Mouse (Mus musculus): ENCODE data around the gene Pou3f1. TPM values are rescaled to one million over a fixed set of nuclear protein-coding genes. Genes with fewer than 3 reads are reported as not detected.
A peak's percentile ranks its signal among the peaks of the same experiment; 100 is the strongest.

Gene Pou3f1
- polyA plus RNA-seq, 1 experiment from 2014 or later = 17.1 TPM

GRCm38 (mm10) chr4:124685453-124685852, 28.8 kb downstream of the Pou3f1 start:
- no peak for DNase-seq (ENCODE audit: low spot score)
- Histone ChIP-seq H3K27ac (ENCODE audit: low read depth, low read length) (no peak overlapping the region), H3K4me2 (ENCODE audit: low read depth) (no peak overlapping the region), H3K4me1 (ENCODE audit: control insufficient read depth, insufficient read depth, low read length) (no peaks in the 10 kb centered on the region), H3K27me3 (ENCODE audit: control insufficient read depth, insufficient read depth, low read length) (no peaks in the 10 kb centered on the region), H3K4me3 (ENCODE audit: low read depth, low read length) (no peak overlapping the region), H3K9ac (ENCODE audit: low read length) (no peak overlapping the region), H3K9me3 (ENCODE audit: control insufficient read depth, low read length) (no peaks in the 10 kb centered on the region), H3K36me3 (ENCODE audit: control insufficient read depth, insufficient read depth, low read length) (peaks cover 11% of the 10 kb centered on the region)
- no peak for ATAC-seq (ENCODE audit: insufficient read depth, low FRiP score, low TSS enrichment)
- WGBS = 92% methylated on average over 8 of the region's 8 CpGs

- 84% methylated on average over 8 of the region's 8 CpGs for whole genome bisulfite sequencing
- Histone ChIP-seq H3K9me3 (ENCODE audit: control insufficient read depth, low read length) (no peaks in the 10 kb centered on the region), H3K4me3 (ENCODE audit: low read depth, low read length) (no peak overlapping the region), H3K4me2 (ENCODE audit: low read depth) (no peak overlapping the region), H3K27ac (ENCODE audit: low read depth, low read length) (no peak overlapping the region), H3K27me3 (ENCODE audit: control insufficient read depth, insufficient read depth, low read length) (no peaks in the 10 kb centered on the region), H3K9ac (ENCODE audit: low read length) (no peak overlapping the region), H3K36me3 (ENCODE audit: control insufficient read depth, insufficient read depth, low read length) (peaks cover 8% of the 10 kb centered on the region), H3K4me1 (ENCODE audit: control insufficient read depth, insufficient read depth, low read length) (no peaks in the 10 kb centered on the region)
- ATAC-seq (ENCODE audit: insufficient read depth, low FRiP score, low TSS enrichment) = no peak
- no peak for DNase-seq (ENCODE audit: low spot score)
Observed at GRCm38 (mm10) chr4:124685897-124686402, 29.3 kb downstream of the Pou3f1 start.

- Histone ChIP-seq H3K9ac (ENCODE audit: low read length) (no peak overlapping the region), H3K4me1 (ENCODE audit: control insufficient read depth, insufficient read depth, low read length) (peaks cover 6% of the 10 kb centered on the region; the same call in 1 of the 2 replicates), H3K27me3 (ENCODE audit: control insufficient read depth, insufficient read depth, low read length) (0 out of 2 replicates have a peak, but pooled peaks cover 2% of the 10 kb centered on the region), H3K27ac (ENCODE audit: low read depth, low read length) (no peak overlapping the region), H3K4me3 (ENCODE audit: low read depth, low read length) (no peak overlapping the region), H3K4me2 (ENCODE audit: low read depth) (no peak overlapping the region), H3K9me3 (ENCODE audit: control insufficient read depth, low read length) (no peaks in the 10 kb centered on the region), H3K36me3 (ENCODE audit: control insufficient read depth, insufficient read depth, low read length) (no peaks in the 10 kb centered on the region)
- WGBS = 93% methylated on average over 8 of the region's 8 CpGs
- ATAC-seq (ENCODE audit: insufficient read depth, low FRiP score, low TSS enrichment) = no peak
- no peak for DNase-seq (ENCODE audit: low spot score)
Observed at GRCm38 (mm10) chr4:124691455-124691854, 34.8 kb downstream of the Pou3f1 start.

GRCm38 (mm10) chr4:124692416-124692861, 35.8 kb downstream of the Pou3f1 start:
- Histone ChIP-seq H3K27me3 (ENCODE audit: control insufficient read depth, insufficient read depth, low read length) (0 out of 2 replicates have a peak, but pooled peaks cover 2% of the 10 kb centered on the region), H3K36me3 (ENCODE audit: control insufficient read depth, insufficient read depth, low read length) (no peaks in the 10 kb centered on the region), H3K4me1 (ENCODE audit: control insufficient read depth, insufficient read depth, low read length) (peaks cover 6% of the 10 kb centered on the region; the same call in 1 of the 2 replicates), H3K4me3 (ENCODE audit: low read depth, low read length) (peak overlapping the region; percentile 85), H3K9me3 (ENCODE audit: control insufficient read depth, low read length) (no peaks in the 10 kb centered on the region), H3K4me2 (ENCODE audit: low read depth) (peak overlapping the region; percentile 64), H3K9ac (ENCODE audit: low read length) (peak overlapping the region; percentile 81), H3K27ac (ENCODE audit: low read depth, low read length) (no peak overlapping the region)
- no peak for DNase-seq (ENCODE audit: low spot score)
- 81% methylated on average over 3 of the region's 3 CpGs for WGBS
- ATAC-seq (ENCODE audit: insufficient read depth, low FRiP score, low TSS enrichment) = no peak

- peak within 1 kb of the TSS; percentile 85 for H3K4me3 ChIP-seq (ENCODE audit: low read depth, low read length)
- WGBS = under 1% methylated on average over 43 of the region's 43 CpGs
- peak; percentile 86 for DNase-seq (ENCODE audit: low spot score)
- no peak within 1 kb of the TSS for H3K27ac ChIP-seq (ENCODE audit: low read depth, low read length)
- H3K36me3 ChIP-seq (ENCODE audit: control insufficient read depth, insufficient read depth, low read length) = no peaks in the 10 kb centered on the region
- H3K9me3 ChIP-seq (ENCODE audit: control insufficient read depth, low read length) = no peaks in the 10 kb centered on the region
- peak within 1 kb of the TSS; percentile 81 for H3K9ac ChIP-seq (ENCODE audit: low read length)
- H3K4me2 ChIP-seq (ENCODE audit: low read depth) = peak within 1 kb of the TSS; percentile 64
- H3K4me1 ChIP-seq (ENCODE audit: control insufficient read depth, insufficient read depth, low read length) = peaks cover 6% of the 10 kb centered on the region; the same call in 1 of the 2 replicates
- H3K27me3 ChIP-seq (ENCODE audit: control insufficient read depth, insufficient read depth, low read length) = 0 out of 2 replicates have a peak, but pooled peaks cover 2% of the 10 kb centered on the region
- peak; percentile 95 for ATAC-seq (ENCODE audit: insufficient read depth, low FRiP score, low TSS enrichment)
Observed at GRCm38 (mm10) chr4:124693135-124693894, 36.7 kb downstream of the Pou3f1 start, which contains the start of gene Utp11. Utp11 (minus strand) TSS chr4:124693600.

GRCm38 (mm10) chr4:124694572-124694971, 38.0 kb downstream of the Pou3f1 start:
- Histone ChIP-seq H3K9ac (ENCODE audit: low read length) (no peak overlapping the region), H3K4me3 (ENCODE audit: low read depth, low read length) (no peak overlapping the region), H3K27me3 (ENCODE audit: control insufficient read depth, insufficient read depth, low read length) (0 out of 2 replicates have a peak, but pooled peaks cover 2% of the 10 kb centered on the region), H3K9me3 (ENCODE audit: control insufficient read depth, low read length) (no peaks in the 10 kb centered on the region), H3K27ac (ENCODE audit: low read depth, low read length) (no peak overlapping the region), H3K36me3 (ENCODE audit: control insufficient read depth, insufficient read depth, low read length) (no peaks in the 10 kb centered on the region), H3K4me1 (ENCODE audit: control insufficient read depth, insufficient read depth, low read length) (peaks cover 6% of the 10 kb centered on the region; the same call in 1 of the 2 replicates), H3K4me2 (ENCODE audit: low read depth) (no peak overlapping the region)
- ATAC-seq (ENCODE audit: insufficient read depth, low FRiP score, low TSS enrichment) (no peak), DNase-seq (ENCODE audit: low spot score) (no peak)
- WGBS = 83% methylated on average over 2 of the region's 2 CpGs

- no peak overlapping the region for H3K4me3 ChIP-seq (ENCODE audit: low read depth, low read length)
Observed at GRCm38 (mm10) chr4:124695786-124696516, 39.3 kb downstream of the Pou3f1 start.

GRCm38 (mm10) chr4:124699791-124700190, 43.2 kb downstream of the Pou3f1 start:
- peak overlapping the region; percentile 98; the same call in 1 of the 2 replicates for H3K4me2 ChIP-seq (ENCODE audit: low read depth)
- no peak for ATAC-seq (ENCODE audit: insufficient read depth, low FRiP score, low TSS enrichment)
- no peak overlapping the region for H3K4me3 ChIP-seq (ENCODE audit: low read depth, low read length)
- DNase-seq (ENCODE audit: low spot score) = no peak
- H3K36me3 ChIP-seq (ENCODE audit: control insufficient read depth, insufficient read depth, low read length) = no peaks in the 10 kb centered on the region
- H3K9me3 ChIP-seq (ENCODE audit: control insufficient read depth, low read length) = no peaks in the 10 kb centered on the region
- peaks cover 5% of the 10 kb centered on the region; the same call in 1 of the 2 replicates for H3K27me3 ChIP-seq (ENCODE audit: control insufficient read depth, insufficient read depth, low read length)
- H3K9ac ChIP-seq (ENCODE audit: low read length) = no peak overlapping the region
- WGBS = 5% methylated on average over 6 of the region's 6 CpGs
- H3K4me1 ChIP-seq (ENCODE audit: control insufficient read depth, insufficient read depth, low read length) = peaks cover 12% of the 10 kb centered on the region
- H3K27ac ChIP-seq (ENCODE audit: low read depth, low read length) = no peak overlapping the region

More at GRCm38 (mm10) chr4:124695786-124696516, 39.3 kb downstream of the Pou3f1 start:
- Histone ChIP-seq H3K4me1 (ENCODE audit: control insufficient read depth, insufficient read depth, low read length) (peaks cover 6% of the 10 kb centered on the region), H3K27ac (ENCODE audit: low read depth, low read length) (no peak overlapping the region), H3K4me2 (ENCODE audit: low read depth) (no peak overlapping the region), H3K27me3 (ENCODE audit: control insufficient read depth, insufficient read depth, low read length) (0 out of 2 replicates have a peak, but pooled peaks cover 2% of the 10 kb centered on the region), H3K9ac (ENCODE audit: low read length) (no peak overlapping the region), H3K9me3 (ENCODE audit: control insufficient read depth, low read length) (no peaks in the 10 kb centered on the region), H3K36me3 (ENCODE audit: control insufficient read depth, insufficient read depth, low read length) (no peaks in the 10 kb centered on the region)
- no peak for ATAC-seq (ENCODE audit: insufficient read depth, low FRiP score, low TSS enrichment)
- DNase-seq (ENCODE audit: low spot score) = no peak
- 9% methylated on average over 18 of the region's 18 CpGs for WGBS
